Mouse (Mus musculus): ENCODE data around the gene Pxn.

GRCm38 (mm10) chr5:115514896-115515587, 8.6 kb downstream of the Pxn start:
- TF ChIP-seq CTCF (IDR thresholded peaks at IDR 0.05; ENCODE audit: extremely low read depth, insufficient read length, insufficient replicate concordance, low read depth, low read length) (no peak), POLR2A (IDR thresholded peaks at IDR 0.05; ENCODE audit: low read depth, low read length) (no peak)
